Mouse (Mus musculus): ENCODE measurements around the gene Lefty2. TPM values are rescaled to one million over a fixed set of nuclear protein-coding genes. Genes with fewer than 3 reads are reported as not detected.

Lefty2 gene
- polyA plus RNA-seq, 1 experiment from 2014 or later: 0.27 TPM

Other genes starting within 250 kb of the Lefty2 start
- 0.34 and 0.46 TPM in 2 replicates for gene Mixl1, start 196.1 kb upstream of the Lefty2 start, polyA plus RNA-seq (2015; fragmentation: Nextera tagmentation; extraction: Ambion mirVana)
- 25.0 and 25.4 TPM in 2 replicates for gene Acbd3, start 167.1 kb upstream of the Lefty2 start, polyA plus RNA-seq (2015; fragmentation: Nextera tagmentation; extraction: Ambion mirVana)
- gene H3f3a, start 79.2 kb upstream of the Lefty2 start, polyA plus RNA-seq (2015; fragmentation: Nextera tagmentation; extraction: Ambion mirVana): 3,132 and 3,199 TPM in 2 replicates
- gene Sde2, start 42.0 kb upstream of the Lefty2 start, polyA plus RNA-seq (2015; fragmentation: Nextera tagmentation; extraction: Ambion mirVana): 39.3 and 40.7 TPM in 2 replicates
- gene Pycr2, start 11.2 kb downstream of the Lefty2 start, polyA plus RNA-seq (2015; fragmentation: Nextera tagmentation; extraction: Ambion mirVana): 112 and 113 TPM in 2 replicates
- gene Lefty1, start 41.9 kb downstream of the Lefty2 start, polyA plus RNA-seq (2015; fragmentation: Nextera tagmentation; extraction: Ambion mirVana): 1.8 and 2.2 TPM in 2 replicates
- 16.2 and 17.7 TPM in 2 replicates for gene Tmem63a, start 49.2 kb downstream of the Lefty2 start, polyA plus RNA-seq (2015; fragmentation: Nextera tagmentation; extraction: Ambion mirVana)
- gene Ephx1, start 127.8 kb downstream of the Lefty2 start, polyA plus RNA-seq (2015; fragmentation: Nextera tagmentation; extraction: Ambion mirVana): 4.2 and 4.3 TPM in 2 replicates
- not detected in 2 replicates for gene 9130409I23Rik, start 158.1 kb downstream of the Lefty2 start, polyA plus RNA-seq (2015; fragmentation: Nextera tagmentation; extraction: Ambion mirVana)